Mouse (Mus musculus) testis, adult 2 months (tissue): ENCODE measurements around the gene Vmn1r85.

ENCODE experiments used
- CTCF ChIP-seq: fragments of 200-500 bp; IDR thresholded peaks from 2 replicates; pipeline ENCODE4 v1.5.1; 2012; ENCODE audit warnings: low read depth, mild to moderate bottlenecking, inconsistent platforms, low read length, moderate library complexity; ENCODE audit not compliant: control insufficient read depth, insufficient read depth, insufficient replicate concordance
- POLR2A ChIP-seq: fragments of 200-500 bp; IDR thresholded peaks from 2 replicates; pipeline ENCODE4 v1.6.1; 2012; ENCODE audit warnings: low read depth, mild to moderate bottlenecking, inconsistent platforms, low read length, moderate library complexity; ENCODE audit not compliant: control insufficient read depth

GRCm38 (mm10) chr7:13140057-13140456 is 45.1 kb upstream of the Vmn1r85 start, which contains the start of gene Vmn1r87:
- TF ChIP-seq CTCF (no peak), POLR2A (no peak)
